Mouse (Mus musculus): ENCODE measurements around the gene Gtpbp2. TPM values are rescaled to one million over a fixed set of nuclear protein-coding genes. Genes with fewer than 3 reads are reported as not detected.

Gtpbp2 gene
- polyA plus RNA-seq, 1 experiment from 2014 or later: 21.2 TPM

DNA sequence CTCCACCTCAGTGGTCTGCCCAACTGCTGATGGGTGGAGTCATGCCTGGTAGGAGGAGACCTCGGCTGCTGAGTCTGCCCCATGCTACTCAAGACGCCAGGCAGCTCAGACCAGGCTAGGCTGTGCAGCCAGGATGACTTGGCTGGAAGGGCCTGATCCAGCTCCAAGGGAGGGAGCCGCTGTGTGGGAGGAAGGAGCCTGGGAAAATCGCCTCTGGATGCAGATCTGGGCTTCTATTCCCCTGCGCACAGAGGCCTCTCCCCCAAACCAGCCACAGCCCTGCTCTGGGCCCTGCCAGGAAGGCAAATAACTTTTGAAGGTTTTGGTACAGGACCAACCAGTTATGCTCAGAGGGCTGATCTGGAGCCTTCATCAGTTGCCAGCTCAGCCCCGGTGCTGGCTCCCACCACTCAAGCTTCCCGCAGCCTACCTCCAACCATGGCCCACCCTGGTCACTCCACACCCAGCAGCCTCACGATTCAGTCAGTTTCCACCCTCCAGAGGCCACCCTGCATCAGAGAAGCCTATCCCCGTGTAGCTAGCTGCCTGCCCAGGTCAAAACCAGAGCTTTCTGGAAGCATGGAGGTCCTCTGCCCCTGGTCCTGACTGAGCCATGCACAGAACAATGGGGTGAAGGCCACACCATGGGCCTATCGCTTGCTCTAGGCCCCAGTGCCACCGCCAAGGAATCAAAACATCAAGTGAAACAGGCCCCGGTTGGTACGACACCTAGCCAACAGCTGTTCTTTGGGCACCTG is 30.9 kb upstream of the Gtpbp2 start:
- no peaks in the 10 kb centered on the region for H3K9me3 ChIP-seq (ENCODE audit: control insufficient read depth, low read length)
- peak overlapping the region; percentile 18; the same call in 1 of the 2 replicates for H3K27ac ChIP-seq (replicated peaks)
- no peak overlapping the region for H3K9ac ChIP-seq (ENCODE audit: low read length)
- no peak overlapping the region for H3K4me3 ChIP-seq (ENCODE audit: low read depth, low read length)
- H3K36me3 ChIP-seq (ENCODE audit: control insufficient read depth, insufficient read depth, low read length): peaks cover 22% of the 10 kb centered on the region
- 65% methylated on average over 13 of the region's 13 CpGs for WGBS
- ATAC-seq (ENCODE audit: low FRiP score, low TSS enrichment) (peak; percentile 24; the same call in 1 of the 2 replicates), DNase-seq (ENCODE audit: low spot score) (peak; percentile 36)
- TF ChIP-seq EP300 (optimal IDR thresholded peaks at IDR 0.05) (no peak), CTCF (IDR thresholded peaks at IDR 0.05; ENCODE audit: low read depth) (no peak)
- H3K4me1 ChIP-seq (replicated peaks; ENCODE audit: control insufficient read depth, insufficient read depth): no peaks in the 10 kb centered on the region
- H3K27me3 ChIP-seq (ENCODE audit: control insufficient read depth, insufficient read depth, low read length): no peaks in the 10 kb centered on the region
- H3K4me2 ChIP-seq (replicated peaks; ENCODE audit: low read depth): no peak overlapping the region

DNA sequence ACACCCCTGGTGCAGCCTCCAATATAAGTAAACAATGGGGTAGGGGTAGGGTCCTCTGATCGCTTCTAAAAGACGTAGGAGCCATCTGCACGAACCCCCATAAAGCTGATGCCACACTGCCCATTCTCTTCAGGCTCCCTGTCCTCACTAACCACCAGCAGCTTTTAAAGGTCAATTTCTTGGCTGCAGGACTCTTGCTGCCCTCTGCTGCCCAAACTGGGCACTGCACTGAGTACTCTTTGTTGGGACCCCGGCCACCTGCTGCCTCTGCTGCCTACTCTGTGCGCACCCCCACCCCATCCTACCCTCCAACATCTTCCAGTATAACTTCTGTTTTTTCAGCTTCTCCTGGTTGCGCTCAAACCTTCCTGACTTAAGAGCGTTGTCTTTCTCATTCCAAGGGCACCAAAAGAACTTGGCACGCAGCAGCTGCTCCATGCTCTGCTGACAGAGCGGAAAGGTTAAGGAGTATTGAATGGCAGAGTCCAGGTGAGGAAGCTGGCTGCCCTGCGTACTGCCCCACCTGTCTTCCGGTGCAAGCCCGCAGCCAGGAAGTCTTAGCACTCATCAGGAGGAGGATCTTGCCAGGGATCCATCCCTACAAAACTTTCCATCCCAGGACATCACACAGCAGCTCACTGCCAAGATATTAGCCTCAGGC is 28.6 kb upstream of the Gtpbp2 start:
- Histone ChIP-seq H3K9ac (ENCODE audit: low read length) (no peak overlapping the region), H3K36me3 (ENCODE audit: control insufficient read depth, insufficient read depth, low read length) (peaks cover 3% of the 10 kb centered on the region; the same call in 1 of the 2 replicates), H3K4me3 (ENCODE audit: low read depth, low read length) (no peak overlapping the region), H3K27ac (replicated peaks) (no peak overlapping the region), H3K4me1 (replicated peaks; ENCODE audit: control insufficient read depth, insufficient read depth) (no peaks in the 10 kb centered on the region), H3K27me3 (ENCODE audit: control insufficient read depth, insufficient read depth, low read length) (no peaks in the 10 kb centered on the region), H3K9me3 (ENCODE audit: control insufficient read depth, low read length) (no peaks in the 10 kb centered on the region), H3K4me2 (replicated peaks; ENCODE audit: low read depth) (no peak overlapping the region)
- peak; percentile 96 for TF ChIP-seq CTCF (IDR thresholded peaks at IDR 0.05; ENCODE audit: low read depth)
- no peak for TF ChIP-seq EP300 (optimal IDR thresholded peaks at IDR 0.05)
- ATAC-seq (ENCODE audit: low FRiP score, low TSS enrichment) (peak; percentile 28; the same call in 1 of the 2 replicates), DNase-seq (ENCODE audit: low spot score) (peak; percentile 80)
- WGBS: 21% methylated on average over 12 of the region's 12 CpGs

DNA sequence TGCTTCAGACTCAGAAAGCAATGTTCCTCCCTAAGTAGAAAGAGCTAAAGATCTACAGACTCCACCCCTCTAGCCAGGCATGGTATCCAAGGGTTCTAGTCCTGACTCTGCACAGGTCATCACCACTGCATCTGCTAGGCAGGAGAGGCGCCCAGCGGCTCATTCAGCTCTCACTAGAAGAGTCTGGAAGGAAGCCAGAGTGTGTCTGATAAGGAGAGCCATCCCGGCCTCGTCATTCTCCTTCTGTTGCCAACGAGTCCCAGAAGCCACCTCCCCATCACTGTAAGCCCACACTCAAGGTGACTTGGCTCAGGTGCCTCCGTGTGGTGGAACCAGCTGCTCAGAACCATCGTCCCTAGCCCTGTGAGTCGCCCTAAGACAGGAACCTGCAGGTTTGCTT is 28.0 kb upstream of the Gtpbp2 start:
- Histone ChIP-seq H3K9me3 (ENCODE audit: control insufficient read depth, low read length) (no peaks in the 10 kb centered on the region), H3K4me2 (replicated peaks; ENCODE audit: low read depth) (no peak overlapping the region), H3K36me3 (ENCODE audit: control insufficient read depth, insufficient read depth, low read length) (0 out of 2 replicates have a peak, but pooled peaks cover 2% of the 10 kb centered on the region), H3K9ac (ENCODE audit: low read length) (no peak overlapping the region), H3K27ac (replicated peaks) (no peak overlapping the region), H3K4me1 (replicated peaks; ENCODE audit: control insufficient read depth, insufficient read depth) (no peaks in the 10 kb centered on the region), H3K27me3 (ENCODE audit: control insufficient read depth, insufficient read depth, low read length) (no peaks in the 10 kb centered on the region), H3K4me3 (ENCODE audit: low read depth, low read length) (no peak overlapping the region)
- DNase-seq (ENCODE audit: low spot score) (no peak), ATAC-seq (ENCODE audit: low FRiP score, low TSS enrichment) (no peak)
- WGBS: 67% methylated on average over 8 of the region's 8 CpGs
- TF ChIP-seq EP300 (optimal IDR thresholded peaks at IDR 0.05) (no peak), CTCF (IDR thresholded peaks at IDR 0.05; ENCODE audit: low read depth) (no peak)

DNA sequence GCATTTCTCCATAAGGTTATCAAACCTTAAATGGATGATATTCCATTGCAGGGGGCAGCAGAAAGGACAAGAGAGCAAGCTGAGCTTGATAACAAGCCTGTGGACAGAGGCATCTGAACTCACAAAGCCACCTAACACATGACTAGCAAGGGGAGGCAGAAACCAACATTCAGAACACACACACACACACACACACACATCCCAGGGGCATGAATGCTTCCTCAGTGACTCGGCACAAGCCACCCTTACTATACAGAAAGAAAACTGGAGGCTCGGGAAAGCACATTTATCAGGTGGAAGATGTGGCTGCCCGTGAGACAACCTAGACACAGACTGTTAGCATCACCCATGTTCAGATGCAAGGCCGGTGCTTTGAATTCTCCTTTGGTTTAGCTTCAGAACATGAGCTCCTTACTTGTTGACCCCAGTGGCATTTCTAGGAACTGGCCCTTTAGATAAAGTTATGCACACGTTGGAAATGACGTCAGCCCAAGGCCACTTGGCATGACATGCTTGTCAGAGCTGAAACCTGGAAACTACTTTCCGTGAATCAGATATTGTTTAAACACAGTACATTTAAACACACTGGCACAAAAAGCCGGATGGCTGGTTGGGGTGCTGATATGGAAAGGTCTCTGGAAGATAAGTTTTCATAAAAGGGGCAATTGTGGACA is 22.1 kb upstream of the Gtpbp2 start:
- peak; percentile 77 for DNase-seq (ENCODE audit: low spot score)
- 0 out of 2 replicates have a peak overlapping the region, but pooled peaks have one; percentile 30 for H3K27ac ChIP-seq (replicated peaks)
- 47% methylated on average over 8 of the region's 8 CpGs for WGBS

DNA sequence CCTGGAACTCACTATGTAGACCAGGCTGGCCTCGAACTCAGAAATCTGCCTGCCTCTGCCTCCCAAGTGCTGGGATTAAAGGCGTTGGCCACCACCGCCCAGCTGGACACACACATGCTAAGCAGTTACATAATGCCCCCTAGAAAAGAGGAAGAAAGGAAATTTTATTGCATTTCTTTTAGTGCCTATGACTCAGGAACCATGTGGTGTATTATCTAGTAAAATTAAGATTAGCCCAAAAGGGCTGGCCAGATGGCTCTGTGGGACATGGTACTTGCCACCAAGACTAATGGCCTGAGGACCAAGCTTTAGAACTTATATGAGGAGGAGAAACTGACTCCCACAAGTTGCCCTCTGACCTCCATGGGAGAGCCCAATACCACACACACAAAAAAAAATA is 21.0 kb upstream of the Gtpbp2 start:
- H3K4me2 ChIP-seq (replicated peaks; ENCODE audit: low read depth): no peak overlapping the region
- no peak overlapping the region for H3K9ac ChIP-seq (ENCODE audit: low read length)
- H3K27me3 ChIP-seq (ENCODE audit: control insufficient read depth, insufficient read depth, low read length): no peaks in the 10 kb centered on the region
- DNase-seq (ENCODE audit: low spot score) (no peak), ATAC-seq (ENCODE audit: low FRiP score, low TSS enrichment) (no peak)
- H3K27ac ChIP-seq (replicated peaks): no peak overlapping the region
- no peaks in the 10 kb centered on the region for H3K9me3 ChIP-seq (ENCODE audit: control insufficient read depth, low read length)
- no peak overlapping the region for H3K4me3 ChIP-seq (ENCODE audit: low read depth, low read length)
- WGBS: 88% methylated on average over 3 of the region's 3 CpGs
- TF ChIP-seq CTCF (IDR thresholded peaks at IDR 0.05; ENCODE audit: low read depth) (no peak), EP300 (optimal IDR thresholded peaks at IDR 0.05) (no peak)
- no peaks in the 10 kb centered on the region for H3K36me3 ChIP-seq (ENCODE audit: control insufficient read depth, insufficient read depth, low read length)
- peaks cover 4% of the 10 kb centered on the region for H3K4me1 ChIP-seq (replicated peaks; ENCODE audit: control insufficient read depth, insufficient read depth)

More for the DNA sequence above, 22.1 kb upstream of the Gtpbp2 start:
- Histone ChIP-seq H3K9ac (ENCODE audit: low read length) (no peak overlapping the region), H3K4me3 (ENCODE audit: low read depth, low read length) (no peak overlapping the region), H3K9me3 (ENCODE audit: control insufficient read depth, low read length) (no peaks in the 10 kb centered on the region), H3K36me3 (ENCODE audit: control insufficient read depth, insufficient read depth, low read length) (no peaks in the 10 kb centered on the region), H3K27me3 (ENCODE audit: control insufficient read depth, insufficient read depth, low read length) (no peaks in the 10 kb centered on the region), H3K4me2 (replicated peaks; ENCODE audit: low read depth) (no peak overlapping the region), H3K4me1 (replicated peaks; ENCODE audit: control insufficient read depth, insufficient read depth) (peaks cover 4% of the 10 kb centered on the region)
- peak; percentile 71 for ATAC-seq (ENCODE audit: low FRiP score, low TSS enrichment)
- no peak for TF ChIP-seq EP300 (optimal IDR thresholded peaks at IDR 0.05)
- no peak for TF ChIP-seq CTCF (IDR thresholded peaks at IDR 0.05; ENCODE audit: low read depth)

Measured in stomach, postnatal 0 days (tissue).